17 mouse cellular contexts compared by ENCODE assay signal in the genomic region with DNA sequence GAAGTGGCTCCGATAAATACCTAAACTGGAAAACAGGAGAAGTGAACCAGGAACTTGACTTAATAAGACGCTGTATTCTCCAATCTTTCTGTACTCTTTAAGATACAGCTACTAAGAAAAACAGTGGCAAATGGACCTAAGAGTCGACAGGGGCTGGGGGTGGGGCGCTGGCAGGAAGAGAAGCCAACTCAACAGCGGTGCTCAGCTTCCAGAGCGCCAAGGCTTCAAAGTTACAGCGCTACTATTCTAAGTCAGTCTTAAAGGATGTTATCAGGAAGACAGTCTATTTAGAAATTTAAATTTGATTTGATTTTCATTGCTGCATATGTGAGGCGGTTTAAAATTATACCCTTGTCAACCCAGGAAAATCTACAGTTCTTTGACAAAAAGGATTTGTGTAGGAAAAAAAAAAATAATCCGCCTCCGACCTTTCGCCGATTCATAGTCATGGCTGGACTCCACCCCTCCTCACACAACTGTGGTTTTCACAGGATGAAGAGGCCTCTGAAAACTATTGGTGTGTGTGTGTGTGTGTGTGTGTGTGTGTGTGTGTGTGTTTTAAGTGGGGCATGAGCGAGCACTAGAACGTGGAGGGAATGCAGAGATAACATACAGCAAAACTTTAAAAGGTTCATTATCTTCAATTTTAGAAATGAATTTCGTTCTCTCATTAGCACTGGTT. TPM values are rescaled to one million over a fixed set of nuclear protein-coding genes. Genes with fewer than 3 reads are reported as not detected.
DNase-seq lines count a peak whose midpoint lies in the region; ATAC-seq lines count a peak whose summit lies in the region.
"Had no signal": no experiment of that assay in that cellular context is flagged by ENCODE, and none has a peak within 500 bp of the region (broad histone marks: within the 10 kb centered on the region; RNA-seq: fewer than 3 reads in every experiment).

No protein-coding gene starts in this region.

- no peaks in the 10 kb centered on the region for H3K9me3 ChIP-seq in heart, embryonic 11.5 days (replicated peaks; ENCODE audit: control insufficient read depth, low read length)
- H3K9me3 ChIP-seq in forebrain, embryonic 15.5 days = no peaks in the 10 kb centered on the region
- H3K9me3 ChIP-seq: hindbrain, embryonic 12.5 days; midbrain, embryonic 10.5 days had no signal

- no peak overlapping the region for H3K27ac ChIP-seq in heart, embryonic 11.5 days (ENCODE audit: low read depth, low read length)
- H3K27ac ChIP-seq in forebrain, embryonic 15.5 days (replicated peaks) = no peak overlapping the region
- H3K27ac ChIP-seq: heart, adult 2 months; hindbrain, embryonic 12.5 days; midbrain, embryonic 10.5 days had no signal

- no peak for ATAC-seq in heart, embryonic 11.5 days (replicated peaks; ENCODE audit: insufficient number of reproducible peaks, low FRiP score, low TSS enrichment)
- ATAC-seq in forebrain, embryonic 15.5 days (replicated peaks) = no peak
- ATAC-seq: intestine, postnatal 0 days had no signal

- no peak for DNase-seq in heart, postnatal 25 days (ENCODE audit: low spot score)
- peak; percentile 50 for DNase-seq in CD4-positive, CD25-positive, alpha-beta regulatory T cell, adult 2 months (ENCODE audit: low read depth, low spot score)
- DNase-seq in induced T-regulatory cell, adult 2 months (ENCODE audit: low read depth) = peak; percentile 36
- peak; percentile 39 to 63 for DNase-seq in natural killer cell, adult 2 months (ENCODE audit: low spot score in 2 of 2)
- DNase-seq in frontal cortex, adult 2 months (ENCODE audit: extremely low spot score in 1 of 2, low spot score in 1 of 2) = no peak
- DNase-seq in layer of hippocampus, adult 11-12 months (ENCODE audit: low spot score) = no peak
- DNase-seq: cerebellum, adult 11 months; embryo, embryonic 11 days; heart, adult 2 months; kidney, postnatal 14 days; layer of hippocampus, postnatal 36 days; right cerebral cortex, postnatal 14 days had no signal

- no peaks in the 10 kb centered on the region for H3K36me3 ChIP-seq in heart, embryonic 11.5 days (ENCODE audit: control insufficient read depth, insufficient read depth, low read length)
- no peaks in the 10 kb centered on the region for H3K36me3 ChIP-seq in forebrain, embryonic 15.5 days
- H3K36me3 ChIP-seq: hindbrain, embryonic 12.5 days; midbrain, embryonic 10.5 days had no signal

- peaks cover 4% of the 10 kb centered on the region; the same call in 1 of the 2 replicates for H3K27me3 ChIP-seq in heart, embryonic 11.5 days (ENCODE audit: control insufficient read depth, insufficient read depth, low read length)
- H3K27me3 ChIP-seq in forebrain, embryonic 15.5 days = no peaks in the 10 kb centered on the region
- H3K27me3 ChIP-seq: hindbrain, embryonic 12.5 days had no signal

- 0 out of 2 replicates have a peak overlapping the region, but pooled peaks have one; percentile 14 for H3K4me2 ChIP-seq in heart, embryonic 11.5 days
- H3K4me2 ChIP-seq in forebrain, embryonic 15.5 days (replicated peaks) = no peak overlapping the region
- H3K4me2 ChIP-seq: hindbrain, embryonic 12.5 days had no signal

- 0 out of 2 replicates have a peak, but pooled peaks cover 6% of the 10 kb centered on the region for H3K4me1 ChIP-seq in heart, embryonic 11.5 days (ENCODE audit: control insufficient read depth, insufficient read depth, low read length)
- no peaks in the 10 kb centered on the region for H3K4me1 ChIP-seq in forebrain, embryonic 15.5 days
- H3K4me1 ChIP-seq: midbrain, embryonic 10.5 days had no signal

- H3K9ac ChIP-seq in heart, embryonic 11.5 days (ENCODE audit: low read depth, low read length) = no peak overlapping the region
- H3K9ac ChIP-seq in forebrain, embryonic 15.5 days (replicated peaks) = no peak overlapping the region
- H3K9ac ChIP-seq: hindbrain, embryonic 12.5 days had no signal

- H3K4me3 ChIP-seq in heart, embryonic 11.5 days (ENCODE audit: low read depth, low read length) = no peak overlapping the region
- H3K4me3 ChIP-seq in forebrain, embryonic 15.5 days = no peak overlapping the region
- H3K4me3 ChIP-seq: heart, adult 2 months; hindbrain, embryonic 12.5 days; midbrain, embryonic 10.5 days had no signal

- intact Hi-C loops in heart, postnatal 25 days (cut with DNase I) = no loop called here

- WGBS in heart, embryonic 11.5 days (ENCODE audit: insufficient replicate concordance) = 76% methylated on average over 15 of the region's 15 CpGs
- WGBS in forebrain, embryonic 15.5 days = 88% methylated on average over 15 of the region's 15 CpGs

RNA-seq across cellular contexts. Expression of a gene that starts 15.1 kb away (rescaled TPM):
- 8.2 and 8.5 TPM in 2 replicates for polyA plus RNA-seq in heart, embryonic 11.5 days (2014; fragmentation: Nextera tagmentation; extraction: Ambion mirVana)
- total RNA-seq in heart, postnatal 25 days (2021) = 1 to 10 TPM; 3.9 to 4.9 TPM
- 6.8 and 8.9 TPM in 2 replicates for polyA plus RNA-seq in frontal cortex, adult 2 months (2012; rRNA removed)
- 9.5 and 10.1 TPM in 2 replicates for polyA plus RNA-seq in forebrain, embryonic 15.5 days (2015; fragmentation: Nextera tagmentation; extraction: Ambion mirVana)

Comparison
In these comparisons a context has a peak if more than half of its experiments do, and no peak if none do; other contexts are left out.
1. DNase-seq: peak in CD4-positive, CD25-positive, alpha-beta regulatory T cell, adult 2 months (single experiment), induced T-regulatory cell, adult 2 months (single experiment) and natural killer cell, adult 2 months (2 of 2); none in heart, postnatal 25 days (single experiment), frontal cortex, adult 2 months (0 of 2) and layer of hippocampus, adult 11-12 months (single experiment).